Mouse (Mus musculus) spleen, embryonic (tissue): ENCODE measurements around the gene Tmem38b.

Experiments
- CTCF ChIA-PET: fragments of 350-600 bp; sonication (Branson Sonifier 250); formaldehyde crosslinking; loops from one replicate; lab custom pipeline; 2022; lab: Charles Lee

Gene Tmem38b

DNA sequence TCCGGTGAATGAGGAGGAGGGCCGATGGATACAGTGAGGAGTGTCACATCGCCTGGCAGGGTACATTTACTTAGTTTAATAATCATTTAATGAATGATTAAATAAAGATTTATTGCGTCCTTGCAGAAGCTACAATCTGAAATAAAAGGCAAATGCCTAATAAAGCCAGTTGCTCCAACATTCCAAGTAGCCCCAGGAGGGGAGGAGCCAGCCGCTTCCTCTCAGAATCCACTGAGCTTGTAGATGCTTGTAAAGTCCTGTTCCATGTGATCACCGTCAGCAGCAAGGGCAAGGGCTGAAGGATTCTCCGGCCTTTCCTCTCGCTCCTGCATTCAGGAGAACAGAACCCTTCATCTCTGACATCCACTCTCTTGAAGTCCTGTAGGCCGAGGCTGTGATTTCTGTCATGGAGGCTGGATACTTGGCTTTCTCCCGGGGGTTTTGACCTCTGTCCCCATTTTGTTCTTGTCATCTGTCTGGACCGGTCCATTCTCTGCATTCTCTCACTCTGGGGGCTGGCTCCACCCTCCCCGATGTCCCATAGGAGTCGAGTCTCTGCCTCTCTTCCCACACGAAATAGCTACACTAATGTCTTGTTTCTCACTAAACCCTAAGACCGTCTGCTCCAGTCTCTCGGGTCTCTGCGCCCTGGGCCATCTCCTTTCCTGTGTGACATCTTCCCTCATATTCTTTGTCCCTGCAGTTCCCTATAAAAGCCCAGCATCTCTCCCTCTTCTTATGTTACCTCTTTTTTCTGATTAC is 57.3 kb downstream of the Tmem38b start:
- CTCF ChIA-PET: no interaction called here

DNA sequence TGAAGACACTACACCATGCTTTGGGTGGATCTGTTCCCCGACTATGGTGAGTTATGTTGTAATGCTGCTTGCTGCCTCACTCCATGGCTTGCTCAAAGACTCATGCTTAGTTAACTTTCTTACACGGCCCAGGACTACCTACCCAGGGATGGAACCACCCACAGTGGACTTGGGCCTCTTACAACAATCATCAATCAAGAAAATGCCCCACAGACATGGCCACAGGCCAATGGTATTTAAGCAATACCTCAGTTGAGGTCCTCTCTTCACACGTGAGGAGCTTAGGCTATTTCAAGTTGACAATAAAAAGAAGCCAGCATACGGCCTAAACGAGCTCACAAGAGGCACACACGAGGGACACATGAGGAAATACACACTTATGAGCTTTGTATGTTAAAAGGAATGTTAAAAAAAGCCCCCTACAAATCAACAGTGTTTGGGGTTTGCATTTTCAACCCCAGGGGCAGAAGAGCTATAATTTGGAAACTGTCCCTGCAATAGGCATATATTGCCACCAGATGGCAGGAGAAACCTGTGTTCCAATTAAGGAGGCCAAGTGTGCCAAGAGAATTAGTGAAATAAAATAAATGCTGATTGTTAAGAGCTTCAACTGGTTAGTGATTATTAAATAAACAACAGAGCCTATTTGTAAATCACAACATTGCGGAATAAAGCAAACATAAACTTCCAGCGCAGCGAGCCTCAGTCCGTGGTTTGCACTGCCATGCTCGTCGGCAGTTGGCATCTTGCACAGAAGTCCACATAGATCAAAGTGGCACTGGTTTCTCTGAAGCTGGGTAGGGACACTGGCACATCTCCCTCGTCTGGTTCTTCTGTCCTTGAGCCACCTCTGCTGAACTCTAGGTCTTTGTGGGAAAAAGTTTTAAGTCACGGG is 58.8 kb downstream of the Tmem38b start:
- CTCF ChIA-PET: interaction anchor here (0.9 to 1.3 kb wide), 3 partner anchors 32 to 1355 kb away, joined by 4 to 6 read pairs (median 5); no protein-coding TSS in a partner anchor

DNA sequence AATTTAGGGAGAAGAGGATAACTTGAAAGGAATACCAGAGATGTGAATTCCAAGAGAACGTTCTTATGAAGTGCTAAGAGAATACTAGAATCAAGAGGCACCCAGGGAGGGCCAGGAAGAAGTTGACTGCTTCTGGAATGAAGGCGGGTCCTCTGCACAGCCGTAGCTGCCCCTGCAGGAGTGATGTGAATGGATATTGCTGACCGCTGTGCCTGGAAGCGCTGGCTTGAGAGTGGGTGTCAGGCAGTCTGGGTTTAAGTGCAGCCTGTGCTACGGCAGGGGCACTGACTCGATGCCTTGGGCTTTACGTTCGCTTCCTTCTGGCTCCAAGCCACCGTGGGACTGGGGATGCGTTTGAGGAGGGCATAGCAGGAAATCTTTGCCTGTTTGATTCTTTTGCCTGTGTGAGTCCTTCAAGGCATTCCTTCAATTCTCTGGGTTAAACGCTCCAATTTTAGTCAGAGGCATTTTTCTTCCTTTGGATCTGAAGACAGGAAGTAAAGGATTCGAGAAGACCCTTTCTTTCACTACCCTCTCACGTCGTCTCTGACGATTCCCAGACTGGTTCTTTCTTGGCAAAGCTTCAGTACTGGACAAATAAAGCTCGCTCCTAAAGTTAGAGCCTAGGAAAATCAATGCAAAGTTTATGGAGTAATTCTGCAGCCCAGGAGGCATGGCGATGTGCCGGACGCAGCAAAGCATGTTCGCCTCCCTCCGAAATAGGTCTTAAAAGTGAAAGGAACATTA is 60.7 kb downstream of the Tmem38b start:
- CTCF ChIA-PET: no interaction called here

DNA sequence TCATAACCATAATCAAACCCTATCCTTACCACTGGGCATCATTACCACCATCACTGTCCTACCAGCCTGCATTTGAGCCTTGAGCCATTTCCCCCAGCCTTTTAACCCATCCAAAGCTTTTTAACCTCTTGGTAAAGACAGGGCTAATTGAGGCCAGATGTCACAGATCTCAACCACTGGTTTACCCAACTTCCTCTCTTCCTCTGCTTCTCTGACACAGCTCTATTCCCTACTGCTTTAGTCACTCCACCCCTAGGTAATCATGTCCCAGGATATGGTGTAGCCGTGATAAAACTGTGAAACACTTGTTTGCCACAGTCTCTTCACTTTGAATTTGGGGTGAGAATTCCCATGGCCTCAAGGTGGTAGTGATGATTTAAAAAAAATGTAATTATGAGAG is 69.5 kb downstream of the Tmem38b start:
- CTCF ChIA-PET: no interaction called here

DNA sequence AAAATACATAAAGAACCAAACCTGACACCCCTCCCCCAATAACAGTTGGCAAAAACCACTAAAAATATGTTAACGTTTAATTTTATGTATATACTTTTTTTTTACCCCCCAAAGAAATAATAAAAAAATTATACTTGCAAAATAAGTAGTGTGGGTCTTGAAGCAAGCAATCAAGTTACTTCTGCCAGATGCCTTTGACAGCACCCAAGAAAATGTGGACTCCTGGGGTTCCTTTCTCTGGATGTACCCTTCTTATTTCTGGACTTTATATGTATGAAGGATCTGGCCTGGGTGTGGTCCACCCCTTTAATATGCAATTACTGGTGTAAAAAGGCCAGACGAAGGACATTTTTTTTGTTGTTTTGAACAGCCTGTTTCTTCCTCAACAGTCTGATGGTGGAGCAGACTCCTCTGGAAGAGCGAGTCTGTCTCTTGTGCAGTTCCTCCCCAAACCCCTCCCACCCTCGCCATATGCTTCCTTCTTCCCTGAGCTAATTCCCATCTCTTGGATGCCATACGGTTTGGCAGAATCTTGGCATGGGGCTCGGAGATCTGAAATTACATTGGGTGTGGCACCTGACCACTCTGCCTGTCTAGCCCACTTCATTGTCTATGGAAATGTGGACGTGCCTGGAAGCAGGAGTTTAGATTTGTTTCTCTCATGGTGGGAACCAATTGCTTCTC is 70.4 kb downstream of the Tmem38b start:
- CTCF ChIA-PET: no interaction called here

DNA sequence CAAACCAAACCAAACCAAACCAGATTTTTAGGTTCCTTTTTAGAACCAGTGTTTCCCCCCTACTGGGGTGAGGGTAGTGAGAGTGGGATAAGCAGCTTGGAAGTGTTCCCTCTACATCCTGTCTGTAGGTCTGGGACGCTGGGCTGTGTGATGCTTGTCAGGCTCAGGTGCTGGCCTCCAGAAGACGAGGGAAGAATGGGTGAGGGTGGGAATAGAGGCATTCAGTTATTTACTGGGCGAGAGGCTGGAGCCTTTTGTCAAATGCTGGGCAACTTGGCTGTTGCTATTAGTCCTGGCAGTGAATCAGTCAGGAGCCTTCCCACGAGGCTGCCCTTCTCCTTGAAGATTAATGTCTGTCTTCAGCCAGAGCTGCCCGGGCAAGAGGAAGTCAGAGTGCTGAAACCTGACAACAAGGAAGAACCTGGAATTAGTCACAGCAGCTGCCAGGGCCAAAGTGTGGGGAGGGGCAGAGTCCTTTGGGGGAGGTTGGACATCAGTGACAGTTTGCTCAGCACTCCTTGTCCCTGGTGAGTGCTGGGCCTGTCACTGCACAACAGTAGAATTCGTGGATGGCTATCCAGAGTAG is 74.6 kb downstream of the Tmem38b start:
- CTCF ChIA-PET: no interaction called here

DNA sequence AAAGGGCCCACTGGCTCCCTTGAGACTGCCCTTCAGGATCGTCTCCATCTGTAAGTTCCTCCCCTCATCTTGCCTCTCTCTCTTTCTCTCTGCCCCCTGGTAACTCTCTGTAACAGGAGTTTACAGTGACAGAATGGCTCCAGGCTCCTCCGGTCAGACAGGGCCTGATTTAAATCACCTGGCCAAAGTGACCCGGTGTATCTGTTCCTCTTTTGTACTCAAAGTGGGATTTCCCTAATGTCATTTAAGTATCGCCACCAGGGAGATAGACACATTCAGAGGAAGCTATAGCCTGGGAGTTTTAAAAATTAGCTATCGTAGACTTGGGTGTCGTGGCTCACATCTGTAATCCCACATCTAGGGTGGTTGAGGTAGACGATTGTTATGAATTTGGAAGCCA is 78.5 kb downstream of the Tmem38b start:
- CTCF ChIA-PET: no interaction called here

DNA sequence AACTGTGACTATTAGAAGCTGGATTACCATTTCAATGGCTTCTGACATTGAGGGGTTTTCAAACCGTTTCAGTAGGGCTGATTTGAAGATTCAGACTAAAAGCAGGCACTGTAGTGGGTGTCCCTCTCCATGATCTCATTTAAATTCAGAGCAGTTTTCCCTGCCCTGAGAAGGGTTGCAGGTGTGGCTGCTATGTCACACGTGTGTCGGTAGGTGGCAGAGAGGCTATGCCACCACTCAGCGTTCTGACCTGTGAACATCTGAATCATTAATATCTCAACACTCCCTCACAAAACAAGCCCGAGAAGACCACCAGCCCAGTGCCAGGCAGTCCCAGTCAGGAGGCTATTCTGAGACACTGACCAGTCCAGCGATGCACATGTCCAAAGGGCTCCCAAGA is 79.7 kb downstream of the Tmem38b start:
- CTCF ChIA-PET: no interaction called here

DNA sequence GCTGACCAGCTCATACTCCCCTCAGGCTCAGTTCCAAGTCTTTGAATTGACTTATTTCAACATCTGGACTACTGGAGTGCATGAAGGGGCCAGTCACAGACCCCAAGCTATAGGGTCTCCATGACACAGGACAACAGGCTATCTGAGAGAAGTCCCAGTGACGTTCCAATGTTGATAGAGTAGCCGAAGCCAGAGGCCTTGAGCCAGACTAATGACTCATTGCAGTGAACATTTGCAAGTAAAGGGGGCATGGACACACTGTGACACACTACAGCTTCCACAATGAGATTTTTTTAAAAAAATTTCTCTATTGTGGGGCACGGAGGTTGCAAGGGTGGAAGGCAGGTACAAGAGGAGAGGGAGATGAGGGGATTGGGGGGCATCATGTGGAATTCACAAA is 81.2 kb downstream of the Tmem38b start:
- CTCF ChIA-PET: interaction anchor here (1.0 kb wide), 1 partner anchor 12 kb away, joined by 3 read pairs; no protein-coding TSS in a partner anchor
